Mouse (Mus musculus): Measurements from ENCODE around the gene Atp23.

DNA sequence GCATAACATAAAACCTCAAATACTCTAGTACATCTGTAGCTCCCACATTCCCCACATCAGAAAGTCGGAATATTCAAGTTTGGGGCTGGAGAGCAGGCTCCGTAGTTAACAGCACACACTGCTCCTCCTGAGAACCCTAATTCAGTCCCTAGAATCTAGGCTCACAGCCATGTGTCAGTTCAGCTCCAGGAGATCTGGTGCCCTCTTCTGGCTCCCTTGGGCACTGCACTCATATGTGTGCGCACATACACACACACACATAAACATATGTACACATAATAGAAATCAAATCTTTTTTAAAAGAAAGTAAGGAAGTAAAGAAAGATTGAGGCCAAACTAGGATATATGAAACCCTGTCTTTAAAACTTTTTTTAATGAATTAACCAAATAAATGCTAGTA is 19.1 kb upstream of the Atp23 start:
- no peak for TF ChIP-seq POLR2A (IDR thresholded peaks at IDR 0.05; ENCODE audit: borderline replicate concordance, extremely low read depth, insufficient read depth, insufficient read length, poor library complexity, severe bottlenecking)
- TF ChIP-seq CTCF (IDR thresholded peaks at IDR 0.05; ENCODE audit: borderline replicate concordance, extremely low read depth, insufficient read depth, insufficient read length): peak; percentile 18; the same call in 1 of the 2 replicates

All from brain, embryonic 14.5 days (tissue).